ENCODE assay signal across 10 mouse cellular contexts in genomic region chr5:66798591-66799003, GRCm38 (mm10). TPM values are rescaled to one million over a fixed set of nuclear protein-coding genes. Genes with fewer than 3 reads are reported as not detected.
DNase-seq lines count a peak whose midpoint lies in the region; ATAC-seq and TF ChIP-seq lines count a peak whose summit lies in the region.
"Had no signal": no experiment of that assay in that cellular context is flagged by ENCODE, and none has a peak within 500 bp of the region (broad histone marks: within the 10 kb centered on the region; RNA-seq: fewer than 3 reads in every experiment).

No protein-coding gene starts in this region.

- TF ChIP-seq CTCF in lung, adult 2 months (IDR thresholded peaks at IDR 0.05; ENCODE audit: insufficient read depth, low read length): no peak

- ATAC-seq in limb, embryonic 11.5 days (ENCODE audit: insufficient number of reproducible peaks, low FRiP score, low TSS enrichment, low read depth): no peak
- 0 out of 2 replicates have a peak, but pooled peaks have one; percentile 52 for ATAC-seq in hindbrain, embryonic 13.5 days (ENCODE audit: low FRiP score)
- no peak for ATAC-seq in erythroblast, adult 5-6 weeks (replicated peaks; ENCODE audit: low FRiP score, poor library complexity, severe bottlenecking)

- WGBS in limb, embryonic 11.5 days: 34% methylated on average over 8 of the region's 8 CpGs
- 41% methylated on average over 8 of the region's 8 CpGs for WGBS in limb, embryonic 10.5 days
- WGBS in hindbrain, embryonic 13.5 days: 19% methylated on average over 8 of the region's 8 CpGs
- 10% methylated on average over 8 of the region's 8 CpGs for WGBS in lung, adult 2 months

- no peaks in the 10 kb centered on the region for H3K36me3 ChIP-seq in limb, embryonic 11.5 days (ENCODE audit: control insufficient read depth, insufficient read depth, low read length)
- H3K36me3 ChIP-seq in limb, embryonic 10.5 days: no peaks in the 10 kb centered on the region
- no peaks in the 10 kb centered on the region for H3K36me3 ChIP-seq in hindbrain, embryonic 13.5 days
- H3K36me3 ChIP-seq: liver, embryonic 13.5 days had no signal

- H3K4me3 ChIP-seq in limb, embryonic 11.5 days (ENCODE audit: low read depth, low read length): no peak overlapping the region
- no peak overlapping the region for H3K4me3 ChIP-seq in limb, embryonic 10.5 days
- no peak overlapping the region for H3K4me3 ChIP-seq in hindbrain, embryonic 13.5 days
- no peak overlapping the region for H3K4me3 ChIP-seq in lung, adult 2 months (replicated peaks; ENCODE audit: extremely low read depth, low read depth, low read length)
- H3K4me3 ChIP-seq: heart, adult 2 months; liver, embryonic 13.5 days had no signal

- no peaks in the 10 kb centered on the region for H3K27me3 ChIP-seq in limb, embryonic 11.5 days (ENCODE audit: control insufficient read depth, insufficient read depth, low read length)
- no peaks in the 10 kb centered on the region for H3K27me3 ChIP-seq in limb, embryonic 10.5 days (ENCODE audit: low read depth, poor library complexity, severe bottlenecking)
- H3K27me3 ChIP-seq in hindbrain, embryonic 13.5 days: no peaks in the 10 kb centered on the region
- H3K27me3 ChIP-seq: liver, embryonic 13.5 days had no signal

- H3K9ac ChIP-seq in limb, embryonic 11.5 days (ENCODE audit: low read length): no peak overlapping the region
- H3K9ac ChIP-seq in hindbrain, embryonic 13.5 days: no peak overlapping the region; the same call in 1 of the 2 replicates
- H3K9ac ChIP-seq: liver, embryonic 13.5 days had no signal

- TF ChIP-seq POLR2A in lung, adult 2 months (IDR thresholded peaks at IDR 0.05; ENCODE audit: borderline replicate concordance, extremely low read depth, low read depth, low read length): no peak

- no peak overlapping the region for H3K4me2 ChIP-seq in limb, embryonic 11.5 days (ENCODE audit: low read depth, severe bottlenecking)
- H3K4me2 ChIP-seq in hindbrain, embryonic 13.5 days: no peak overlapping the region
- H3K4me2 ChIP-seq: liver, embryonic 13.5 days had no signal

- DNase-seq in limb, embryonic 11.5 days (ENCODE audit: low spot score): no peak
- no peak for DNase-seq in limb, embryonic 10.5 days (ENCODE audit: low spot score)
- peak; percentile 50 for DNase-seq in lung, adult 2 months
- peak; percentile 22 for DNase-seq in retina, embryonic 14.5 days (ENCODE audit: low spot score)
- DNase-seq in B cell, adult 2 months: no peak
- DNase-seq in right cerebral cortex, postnatal 10 days (ENCODE audit: low spot score in 2 of 2): no peak
- DNase-seq: liver, embryonic 13.5 days had no signal

- H3K27ac ChIP-seq in limb, embryonic 11.5 days (replicated peaks; ENCODE audit: low read depth, low read length): 0 out of 2 replicates have a peak overlapping the region, but pooled peaks have one; percentile 21
- no peak overlapping the region for H3K27ac ChIP-seq in limb, embryonic 10.5 days
- peak overlapping the region; percentile 78 for H3K27ac ChIP-seq in hindbrain, embryonic 13.5 days
- H3K27ac ChIP-seq: liver, embryonic 13.5 days had no signal

- no peaks in the 10 kb centered on the region for H3K9me3 ChIP-seq in limb, embryonic 11.5 days (ENCODE audit: control insufficient read depth, low read length)
- no peaks in the 10 kb centered on the region for H3K9me3 ChIP-seq in limb, embryonic 10.5 days (replicated peaks)
- no peaks in the 10 kb centered on the region for H3K9me3 ChIP-seq in hindbrain, embryonic 13.5 days
- H3K9me3 ChIP-seq: liver, embryonic 13.5 days had no signal

- peaks cover 9% of the 10 kb centered on the region; the same call in 1 of the 2 replicates for H3K4me1 ChIP-seq in limb, embryonic 11.5 days (ENCODE audit: control insufficient read depth, insufficient read depth, low read length)
- peaks cover 41% of the 10 kb centered on the region for H3K4me1 ChIP-seq in limb, embryonic 10.5 days
- H3K4me1 ChIP-seq in hindbrain, embryonic 13.5 days (replicated peaks): peaks cover 54% of the 10 kb centered on the region
- peaks cover 40% of the 10 kb centered on the region for H3K4me1 ChIP-seq in lung, adult 2 months (ENCODE audit: control insufficient read depth, insufficient read depth, low read length)

RNA-seq across cellular contexts. Expression of gene Limch1, which starts 53.0 kb away (rescaled TPM):
- polyA plus RNA-seq in limb, embryonic 11.5 days (2014; fragmentation: Nextera tagmentation; extraction: Ambion mirVana): 39.7 and 42.1 TPM in 2 replicates
- polyA plus RNA-seq in limb, embryonic 10.5 days (2016; fragmentation: Nextera tagmentation; extraction: Ambion mirVana): 21.8 and 28.9 TPM in 2 replicates
- polyA plus RNA-seq in hindbrain, embryonic 13.5 days (2015; fragmentation: Nextera tagmentation; extraction: Ambion mirVana): 49.0 and 52.0 TPM in 2 replicates
- 156 and 242 TPM in 2 replicates for polyA plus RNA-seq in lung, adult 2 months (2012; rRNA removed)
- not detected in 2 replicates for total RNA-seq in erythroblast, adult 5-6 weeks (2015; ENCODE audit: low replicate concordance)
- total RNA-seq in erythroblast, adult 5-6 weeks (2017; ENCODE audit: low replicate concordance): 0.70 TPM in 1 of 2 replicates, not detected in the other

Comparison
In these comparisons a context has a peak if more than half of its experiments do, and no peak if none do; other contexts are left out.
1. DNase-seq: peak in lung, adult 2 months (single experiment) and retina, embryonic 14.5 days (single experiment); none in limb, embryonic 11.5 days (single experiment), limb, embryonic 10.5 days (single experiment), B cell, adult 2 months (0 of 2) and right cerebral cortex, postnatal 10 days (0 of 2).